Mouse (Mus musculus): ENCODE data around the gene Lgals1.

- no peak for TF ChIP-seq CTCF (IDR thresholded peaks at IDR 0.05; ENCODE audit: borderline replicate concordance, extremely low read depth, insufficient read depth, insufficient read length)
- no peak for TF ChIP-seq POLR2A (IDR thresholded peaks at IDR 0.05; ENCODE audit: borderline replicate concordance, extremely low read depth, insufficient read depth, insufficient read length, poor library complexity, severe bottlenecking)
Measured at GRCm38 (mm10) chr15:78918126-78918525, 8.4 kb upstream of the Lgals1 start.
